Comparison of ENCODE assay signal across 16 mouse cellular contexts in the genomic region with DNA sequence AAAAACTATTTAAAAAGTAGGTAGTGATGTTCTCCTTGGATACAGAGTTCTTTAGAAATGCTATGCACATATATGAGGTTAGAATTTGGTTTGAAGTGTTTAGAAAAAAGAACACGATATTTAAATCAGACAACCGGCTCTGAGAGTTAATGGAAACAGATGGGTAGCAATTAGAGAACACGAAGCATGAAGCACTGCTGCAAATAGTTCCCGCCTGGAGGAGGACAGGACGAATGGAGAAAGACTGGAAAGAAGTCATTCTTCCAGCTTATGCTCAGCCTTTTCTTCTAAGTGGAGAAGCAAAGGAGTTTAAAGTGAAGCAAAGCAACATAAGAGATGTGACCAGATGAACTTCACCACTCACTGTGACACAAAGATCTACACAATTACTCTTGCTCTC.
DNase-seq lines count a peak whose midpoint lies in the region.
"Had no signal": no experiment of that assay in that cellular context is flagged by ENCODE, and none has a peak within 500 bp of the region (broad histone marks: within the 10 kb centered on the region; RNA-seq: fewer than 3 reads in every experiment).

No protein-coding gene starts in this region.

- DNase-seq in layer of hippocampus, adult 9-11 months = peak; percentile 2
- DNase-seq in layer of hippocampus, adult 11-12 months (ENCODE audit: low spot score) = no peak
- DNase-seq in right cerebral cortex, postnatal 10 days (ENCODE audit: low spot score in 2 of 2) = peak; percentile 21 to 28
- DNase-seq in right cerebral cortex, adult 18-20 months = no peak
- peak; percentile 24 for DNase-seq in telencephalon, adult 2 months (ENCODE audit: low read depth, low spot score)
- no peak for DNase-seq in kidney, postnatal 4 days
- DNase-seq: adrenal gland, adult 2 months; adrenal gland, postnatal 14 days; cerebellum, adult 11-12 months; cerebellum, adult 8-10 months; cerebellum, postnatal 10 days; cerebellum, postnatal 36 days; embryo, embryonic 11 days; gastrocnemius, adult 2 months; gastrocnemius, postnatal 14 days; heart, adult 11 months had no signal

Comparison
In these comparisons a context has a peak if more than half of its experiments do, and no peak if none do; other contexts are left out.
1. DNase-seq: peak in layer of hippocampus, adult 9-11 months (single experiment), right cerebral cortex, postnatal 10 days (2 of 2) and telencephalon, adult 2 months (single experiment); none in layer of hippocampus, adult 11-12 months (single experiment), right cerebral cortex, adult 18-20 months (single experiment) and kidney, postnatal 4 days (0 of 2).